Mouse (Mus musculus): ENCODE measurements at regions not wholly inside any gene's neighbourhood (a gene's known extent, or its start where the extent isn't known, plus 50 kb on each side); places are given as distances from the start of the nearest gene placed in this dataset.

DNA sequence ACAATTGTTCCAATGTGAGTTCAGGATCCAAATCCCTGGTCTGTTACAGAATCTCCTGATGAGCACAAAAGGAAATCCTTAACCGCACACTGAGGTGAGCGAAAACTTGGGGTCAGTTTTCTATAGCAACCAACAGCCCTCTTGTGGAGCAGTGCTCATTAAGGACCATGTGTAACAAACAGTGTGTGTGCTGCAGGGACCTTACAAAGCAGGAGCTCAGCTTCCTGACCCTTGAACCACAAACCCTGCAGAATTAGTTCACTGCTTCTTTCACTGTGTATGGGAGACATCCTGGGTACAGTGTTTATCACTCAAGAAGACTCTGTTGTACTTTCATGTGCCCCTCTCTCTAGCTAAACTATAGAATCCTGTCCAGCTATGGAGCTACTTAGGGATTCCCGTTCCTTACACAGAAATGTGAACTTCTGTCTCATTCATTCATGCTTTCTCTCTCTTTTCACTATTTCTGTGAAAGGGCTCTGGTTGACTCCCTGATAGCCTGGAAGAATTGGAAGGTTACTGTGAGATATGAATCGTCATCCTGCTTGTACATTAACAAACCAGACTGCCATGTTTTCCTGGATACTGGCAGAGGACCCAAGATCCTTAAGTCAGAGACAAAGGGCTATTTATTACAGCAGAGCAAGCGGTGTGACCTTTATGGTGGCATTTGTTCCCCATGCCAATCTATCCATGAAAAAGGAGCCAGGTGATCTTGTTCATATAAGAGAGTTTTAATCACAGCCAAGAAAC is 100.5 kb upstream of the Pde3a start:
- DNase-seq: no peak

DNA sequence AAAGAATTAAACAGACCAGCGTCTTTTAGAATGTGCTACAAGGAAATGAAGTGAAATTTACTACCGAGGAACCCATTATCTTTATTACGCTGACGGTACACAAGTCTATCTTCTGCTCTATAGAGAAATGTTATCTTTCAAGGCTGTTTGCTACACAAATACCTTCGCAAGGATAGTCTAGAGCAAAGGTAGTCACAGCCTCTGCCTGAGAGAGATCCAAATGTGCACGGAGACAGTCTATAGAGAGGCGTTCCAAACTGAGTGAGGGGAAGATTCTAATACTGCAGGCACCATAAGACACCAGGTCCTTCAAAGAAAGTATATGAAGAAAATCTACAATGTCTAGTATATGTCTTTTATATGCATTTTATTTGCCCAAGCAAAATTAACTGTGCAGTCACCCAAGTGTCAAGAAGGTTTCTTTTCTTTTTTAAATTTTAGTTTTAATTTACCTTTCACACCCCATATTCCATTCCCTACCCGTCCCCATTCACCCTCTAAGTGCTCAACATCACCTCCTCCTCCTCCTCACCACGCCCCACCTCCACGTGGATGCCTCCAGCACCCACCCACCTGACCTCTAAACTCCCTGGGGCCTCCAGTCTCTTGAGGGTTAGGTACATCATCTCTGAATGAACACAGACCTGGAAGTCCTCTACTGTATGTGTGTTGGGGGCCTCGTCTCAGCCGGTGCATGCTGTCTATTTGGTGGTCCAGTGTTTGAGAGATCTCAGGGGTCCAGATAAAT is 99.7 kb upstream of the Pde3a start:
- DNase-seq: no peak

DNA sequence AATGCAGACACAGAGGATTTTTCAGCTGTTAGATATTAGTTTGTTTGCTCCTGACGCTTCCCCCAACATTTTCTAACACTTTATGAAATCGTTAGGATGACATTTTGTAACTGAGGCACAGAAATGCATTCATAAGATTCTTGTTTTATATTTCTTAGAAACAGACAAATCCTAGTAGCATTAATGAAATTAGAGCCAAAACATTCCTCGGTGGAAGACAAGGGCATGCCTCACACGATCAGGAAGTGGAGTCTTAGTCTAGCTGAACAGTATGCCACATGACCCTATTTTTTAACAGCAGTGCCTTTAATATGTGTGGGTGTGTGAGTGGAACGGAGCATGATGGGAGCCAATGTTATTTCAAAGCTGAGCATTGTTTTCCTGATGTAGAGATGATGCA is 89.7 kb upstream of the Pde3a start:
- no peak for DNase-seq

DNA sequence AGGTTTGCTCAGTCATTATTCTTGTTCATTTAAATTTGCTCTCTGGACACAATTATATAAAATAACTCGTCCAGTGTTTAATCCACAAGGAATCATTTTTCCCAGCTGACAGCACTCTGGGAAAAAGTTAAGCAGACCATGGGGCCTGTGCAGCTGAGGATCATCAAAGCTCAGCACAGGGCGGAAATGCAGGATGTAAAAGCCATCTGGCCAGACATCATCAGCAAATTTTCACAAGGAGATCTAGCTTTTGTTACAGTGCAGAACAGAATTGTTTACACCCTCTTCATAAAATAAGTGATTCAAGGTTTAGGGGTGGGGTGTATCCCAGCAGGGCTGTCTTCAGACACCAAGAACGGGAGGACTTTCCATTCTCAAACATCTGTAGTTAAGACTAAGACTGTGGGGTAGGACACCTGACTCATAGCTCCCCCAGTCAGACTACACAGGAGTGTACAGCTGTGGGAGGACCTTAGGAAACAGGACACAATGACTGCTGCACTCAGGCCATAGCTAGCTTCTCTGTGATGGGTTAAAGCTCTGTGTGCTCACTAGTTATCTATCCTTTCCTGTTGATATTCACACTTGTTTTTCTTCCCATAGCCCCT is 87.3 kb upstream of the Pde3a start:
- no peak for DNase-seq

DNA sequence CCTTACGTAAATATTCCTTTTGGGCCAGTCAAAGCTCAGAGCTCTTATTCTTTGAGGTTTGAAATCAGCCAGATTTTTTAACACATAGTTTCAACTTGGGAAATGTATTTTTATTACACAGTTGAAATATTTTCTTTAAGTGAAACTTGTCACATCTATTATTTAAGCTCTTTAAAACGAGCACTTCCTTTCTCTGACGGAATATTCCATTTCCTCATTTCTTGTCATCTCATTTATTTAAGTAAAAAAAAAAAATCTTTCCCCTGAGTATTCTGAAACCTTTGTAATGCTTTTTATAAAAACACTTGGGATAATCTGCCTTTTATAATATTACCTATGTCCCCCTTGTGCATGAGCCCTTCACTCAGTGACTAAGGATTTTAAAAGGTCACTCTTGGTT is 81.8 kb upstream of the Pde3a start:
- no peak for DNase-seq

DNA sequence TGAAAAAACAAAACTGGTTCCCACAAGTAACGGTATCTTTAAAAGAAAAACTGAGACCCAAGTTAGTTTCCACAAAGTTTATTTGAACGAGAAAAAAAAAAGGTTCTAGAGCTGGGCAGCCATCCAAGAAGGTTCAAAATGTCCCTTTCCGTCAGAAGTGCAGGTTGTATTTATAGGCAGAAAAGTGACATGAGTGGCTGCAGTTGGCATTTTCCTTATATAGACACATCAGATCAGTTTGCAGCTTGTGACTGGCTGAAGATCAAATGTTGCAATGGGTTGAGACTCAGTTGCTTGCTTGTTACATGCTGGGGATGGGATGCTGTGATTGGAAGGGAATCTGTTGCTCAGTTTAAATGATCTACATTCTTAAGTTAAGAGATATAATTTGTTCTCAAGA is 80.7 kb upstream of the Pde3a start:
- DNase-seq: no peak

DNA sequence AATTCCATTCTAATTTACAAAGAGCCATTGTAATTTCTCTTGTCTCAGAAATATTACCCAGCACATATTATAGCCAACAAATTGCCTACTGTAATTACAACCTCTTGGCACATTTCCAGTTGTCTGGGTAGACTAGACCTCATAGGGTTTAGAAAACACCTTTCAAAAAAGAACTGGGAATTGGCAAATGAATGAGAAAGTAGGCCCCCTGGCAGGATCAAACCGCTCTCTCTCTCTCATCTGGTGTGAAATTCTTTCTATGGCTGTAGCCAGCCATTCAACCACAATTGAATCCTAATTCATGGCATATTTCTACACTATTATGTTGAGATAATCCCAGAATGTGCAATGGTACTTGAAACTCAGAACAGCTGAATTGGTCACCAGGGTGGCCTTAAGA is 65.3 kb upstream of the Pde3a start:
- DNase-seq: no peak

DNA sequence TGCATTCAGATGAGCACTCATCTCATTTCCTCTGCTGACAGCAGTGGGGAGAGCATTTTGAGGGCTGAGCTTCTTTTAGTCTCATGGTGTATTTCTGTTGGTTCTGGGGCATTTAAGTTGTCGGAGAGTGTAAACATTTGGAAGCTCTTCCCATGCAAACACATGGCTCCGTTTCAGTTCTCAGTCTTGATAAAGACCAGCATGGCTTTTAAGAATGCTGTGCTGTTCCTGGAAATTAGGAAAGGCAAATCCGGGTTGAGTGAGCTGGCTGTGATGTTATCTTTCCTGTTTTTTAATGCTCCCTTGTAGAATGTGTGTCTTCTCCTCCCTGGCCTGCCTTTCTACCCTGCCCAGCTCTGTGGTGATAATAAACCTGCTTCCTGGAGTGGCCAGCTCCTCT is 61.0 kb upstream of the Pde3a start:
- no peak for DNase-seq

DNA sequence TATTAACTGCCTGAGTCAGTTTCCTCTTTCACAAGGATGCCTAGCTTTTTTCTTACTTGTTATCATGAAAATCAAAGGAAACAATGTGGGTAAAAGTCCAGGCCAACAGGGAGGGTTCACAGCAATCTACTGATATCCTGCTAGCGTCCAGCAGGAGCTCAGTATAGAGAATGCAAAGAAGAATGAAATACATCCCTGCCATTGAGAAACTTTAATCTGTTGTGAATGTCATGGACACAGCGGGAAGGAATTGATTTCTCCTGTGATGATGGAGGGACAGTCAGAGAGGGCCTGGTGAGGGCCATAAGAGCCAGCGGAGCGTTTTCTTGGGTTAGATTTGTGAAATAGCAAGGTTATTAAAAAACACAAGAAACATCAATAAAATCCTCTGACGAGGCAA is 60.0 kb upstream of the Pde3a start:
- DNase-seq: no peak

DNA sequence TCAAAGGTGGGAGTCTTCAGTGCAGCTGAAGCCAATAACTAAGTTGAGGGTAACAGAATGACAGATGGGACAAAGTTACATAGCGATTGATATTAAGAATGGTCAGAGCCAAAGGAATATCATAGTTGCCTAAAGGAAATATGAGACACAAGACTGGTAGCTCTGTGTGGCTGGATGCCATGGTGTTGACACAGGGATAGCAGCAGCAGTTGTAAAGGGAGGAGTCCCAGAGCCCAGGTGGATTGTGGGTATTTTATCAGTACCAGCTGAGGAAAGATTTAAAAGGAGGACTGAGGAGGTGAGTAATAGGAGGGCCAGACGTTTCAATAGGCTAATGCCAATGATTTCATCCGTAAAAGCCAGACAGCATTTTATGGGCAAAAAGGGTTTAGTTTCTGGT is 59.4 kb upstream of the Pde3a start:
- no peak for DNase-seq

DNA sequence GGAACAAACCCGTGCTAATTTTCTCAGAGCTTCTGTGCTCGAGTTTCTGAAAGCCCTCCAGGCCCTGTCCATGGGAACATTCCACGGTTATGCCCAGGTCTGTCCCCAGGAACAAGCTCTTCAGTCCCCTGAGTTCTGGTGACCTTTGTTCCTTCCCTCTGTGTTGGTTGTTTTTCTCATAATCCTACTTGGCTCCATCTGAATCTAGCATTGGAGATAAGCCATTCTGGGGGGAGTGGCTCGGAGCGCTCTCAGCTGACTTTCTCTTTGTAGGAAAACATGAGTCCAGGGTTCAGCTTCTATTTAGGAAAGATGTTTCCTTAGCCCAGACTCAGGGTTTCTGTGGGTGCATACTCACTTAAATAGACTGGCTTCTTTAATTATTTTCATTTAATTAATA is 58.7 kb upstream of the Pde3a start:
- no peak for DNase-seq

DNA sequence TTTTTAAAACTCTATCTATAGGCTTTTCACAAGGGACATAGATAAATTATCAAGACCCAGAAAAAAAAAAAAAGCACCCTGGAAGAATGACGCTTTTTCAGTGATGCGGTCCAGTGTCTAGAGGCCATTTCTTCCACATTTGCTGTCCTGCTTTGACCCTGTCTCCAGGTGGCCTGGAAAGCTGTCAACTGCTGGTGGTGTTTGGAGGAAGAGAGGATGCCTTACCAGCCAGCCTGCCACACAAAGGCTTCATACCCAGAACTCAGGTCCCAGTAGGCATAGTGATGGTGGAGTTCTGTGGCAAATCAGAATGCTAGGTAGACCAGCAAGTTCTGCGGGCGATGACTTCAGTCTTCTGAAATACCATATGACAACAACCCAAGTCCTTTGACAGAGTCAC is 51.6 kb upstream of the Pde3a start:
- DNase-seq: no peak

Measured in spleen, adult 18-20 months (tissue).